Mouse (Mus musculus): ENCODE results near the gene Sult2b1.

Sult2b1 gene

GRCm38 (mm10) chr7:45726419-45726818 is 58.0 kb downstream of the Sult2b1 start:
- no peak for DNase-seq (ENCODE audit: extremely low read depth, low read depth)

- no peak for DNase-seq (ENCODE audit: extremely low read depth, low read depth)
Measured at GRCm38 (mm10) chr7:45725713-45726112, 58.8 kb downstream of the Sult2b1 start, which contains the start of gene Spaca4. TSS of gene Spaca4 (minus strand) at chr7:45725813.

- no peak for DNase-seq (ENCODE audit: extremely low read depth, low read depth)
Measured at GRCm38 (mm10) chr7:45725151-45725550, 59.3 kb downstream of the Sult2b1 start.

GRCm38 (mm10) chr7:45723781-45724180 is 60.7 kb downstream of the Sult2b1 start:
- DNase-seq (ENCODE audit: extremely low read depth, low read depth) = no peak

GRCm38 (mm10) chr7:45723301-45723700 is 61.2 kb downstream of the Sult2b1 start:
- DNase-seq (ENCODE audit: extremely low read depth, low read depth) = no peak

- DNase-seq (ENCODE audit: extremely low read depth, low read depth) = no peak
Measured at GRCm38 (mm10) chr7:45722348-45722713, 62.1 kb downstream of the Sult2b1 start.

- DNase-seq (ENCODE audit: extremely low read depth, low read depth) = no peak
Measured at GRCm38 (mm10) chr7:45721642-45722347, 62.7 kb downstream of the Sult2b1 start.

GRCm38 (mm10) chr7:45721234-45721571 is 63.3 kb downstream of the Sult2b1 start:
- DNase-seq (ENCODE audit: extremely low read depth, low read depth) = no peak

GRCm38 (mm10) chr7:45720413-45721233 is 63.8 kb downstream of the Sult2b1 start, which contains the start of gene Fam83e:
TSS of gene Fam83e (plus strand) at chr7:45721212.
- DNase-seq (ENCODE audit: extremely low read depth, low read depth) = no peak

GRCm38 (mm10) chr7:45719738-45720412 is 64.6 kb downstream of the Sult2b1 start:
- DNase-seq (ENCODE audit: extremely low read depth, low read depth) = no peak

GRCm38 (mm10) chr7:45719180-45719579 is 65.3 kb downstream of the Sult2b1 start:
- no peak for DNase-seq (ENCODE audit: extremely low read depth, low read depth)

- no peak for DNase-seq (ENCODE audit: extremely low read depth, low read depth)
Measured at GRCm38 (mm10) chr7:45718331-45718730, 66.1 kb downstream of the Sult2b1 start.

GRCm38 (mm10) chr7:45717918-45718297 is 66.6 kb downstream of the Sult2b1 start, which contains the start of gene Sphk2:
TSS of gene Sphk2 (minus strand) at chr7:45718002.
- DNase-seq (ENCODE audit: extremely low read depth, low read depth) = peak; percentile 93

- DNase-seq (ENCODE audit: extremely low read depth, low read depth) = no peak
Measured at GRCm38 (mm10) chr7:45716952-45717917, 67.2 kb downstream of the Sult2b1 start.

- no peak for DNase-seq (ENCODE audit: extremely low read depth, low read depth)
Measured at GRCm38 (mm10) chr7:45716460-45716857, 68.0 kb downstream of the Sult2b1 start.

GRCm38 (mm10) chr7:45715741-45716459 is 68.6 kb downstream of the Sult2b1 start:
- DNase-seq (ENCODE audit: extremely low read depth, low read depth) = peak; percentile 51

GRCm38 (mm10) chr7:45715090-45715708 is 69.3 kb downstream of the Sult2b1 start, which contains the start of gene Rpl18:
TSS of gene Rpl18 (plus strand) at chr7:45715457.
- DNase-seq (ENCODE audit: extremely low read depth, low read depth) = peak; percentile 96

GRCm38 (mm10) chr7:45714630-45715089 is 69.8 kb downstream of the Sult2b1 start:
- no peak for DNase-seq (ENCODE audit: extremely low read depth, low read depth)

- DNase-seq (ENCODE audit: extremely low read depth, low read depth) = no peak
Measured at GRCm38 (mm10) chr7:45713881-45714520, 70.5 kb downstream of the Sult2b1 start.

All from MEL-GATA-1-ER (cell line).